Mouse (Mus musculus) megakaryocyte-erythroid progenitor cell, adult 5-6 weeks (primary cell): ENCODE results near the gene Dennd2a. TPM values are rescaled to one million over a fixed set of nuclear protein-coding genes. Genes with fewer than 3 reads are reported as not detected.

Experiments used
- ATAC-seq: replicated peaks from 2 replicates; pipeline ENCODE4 v1.8.0; 2016; ENCODE audit warnings: mild to moderate bottlenecking, inconsistent platforms; ENCODE audit not compliant: severe bottlenecking, poor library complexity, low FRiP score, low TSS enrichment
- total RNA-seq, 2 experiments: library from RNA; stranded (forward) in 1 of 2; stranded (reverse) in 1 of 2; fragments of 200-1000, 215-1000 nt in 1 of 2; fragments of >200 nt in 1 of 2; fragmentation: Nextera tagmentation in 1 of 2; gene quantifications; 2 replicates each; pipeline ENCODE4 v1.2.3; 2014 to 2017

Dennd2a gene
- total RNA-seq, 2 experiments from 2014 or later, result not detected

DNA sequence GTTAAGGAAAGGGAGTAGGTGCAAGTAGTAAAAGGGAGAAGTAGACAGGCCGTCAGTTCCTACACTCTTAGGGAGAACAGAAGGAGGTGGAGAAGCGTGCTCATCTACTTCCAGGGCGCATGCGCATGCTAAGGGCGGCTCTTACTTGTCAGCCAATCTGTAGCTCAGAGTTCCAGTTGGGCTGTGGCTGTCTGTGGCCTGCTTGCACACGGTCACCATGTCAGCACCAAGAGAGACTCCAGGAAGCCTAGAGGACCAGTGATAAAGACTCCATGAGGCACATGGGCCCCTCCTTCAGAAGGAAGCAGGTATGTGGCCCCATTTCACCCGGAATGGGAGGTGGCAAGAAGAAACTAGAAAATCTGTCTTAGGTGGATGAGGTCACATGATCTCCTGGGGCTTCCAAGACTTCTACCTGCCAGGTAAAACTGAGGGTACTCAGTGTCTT lies 30.3 kb downstream of the Dennd2a start:
- ATAC-seq, result no peak

DNA sequence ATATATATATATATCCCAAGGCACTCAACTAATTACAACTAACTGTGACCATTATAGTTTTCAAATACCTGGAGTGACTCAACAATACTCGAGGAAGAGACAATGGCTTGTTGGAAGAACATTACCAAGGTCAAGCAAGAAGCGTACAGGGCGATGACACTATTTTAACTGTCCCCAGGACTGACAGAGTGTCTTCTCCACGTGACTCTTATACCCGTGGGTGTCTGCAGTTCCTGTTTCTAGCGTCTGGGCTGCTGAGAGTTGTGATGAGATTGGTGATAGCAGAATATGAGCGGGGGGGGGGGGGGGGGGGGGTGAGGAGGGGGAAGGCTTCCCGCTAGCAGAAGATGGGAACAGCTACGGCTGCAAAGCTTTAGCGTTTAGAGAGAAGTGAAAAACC lies 30.9 kb downstream of the Dennd2a start:
- no peak for ATAC-seq

DNA sequence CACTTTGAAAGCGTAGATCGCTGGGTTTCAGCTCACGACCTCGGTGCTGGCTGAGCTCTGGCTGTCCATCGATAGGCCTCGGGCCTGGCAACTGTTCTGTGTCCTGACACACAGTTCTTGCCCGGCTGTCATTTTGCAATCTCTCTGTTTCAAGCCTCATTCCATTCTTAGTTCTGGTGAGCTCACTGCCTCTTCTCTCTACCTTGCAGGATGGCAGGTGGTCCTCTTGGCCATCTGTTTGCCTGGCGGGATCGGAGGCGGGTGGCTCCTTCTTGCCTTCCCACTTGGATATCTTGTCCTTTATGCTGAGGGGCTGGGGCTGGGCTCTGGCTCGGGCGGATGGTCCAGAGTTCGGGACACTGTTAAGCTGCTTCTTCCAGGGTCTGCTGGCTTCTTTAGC lies 34.5 kb downstream of the Dennd2a start:
- no peak for ATAC-seq

GRCm38 (mm10) chr6:39522425-39522824 lies 35.2 kb downstream of the Dennd2a start:
- ATAC-seq, result no peak

- ATAC-seq, result peak; percentile 59; the same call in 1 of the 2 replicates
Observed at GRCm38 (mm10) chr6:39515739-39516131, 41.9 kb downstream of the Dennd2a start.

- ATAC-seq, result peak; percentile 57
Observed at GRCm38 (mm10) chr6:39515040-39515738, 42.5 kb downstream of the Dennd2a start.

- ATAC-seq, result no peak
Observed at GRCm38 (mm10) chr6:39503476-39503875, 54.2 kb downstream of the Dennd2a start.

DNA sequence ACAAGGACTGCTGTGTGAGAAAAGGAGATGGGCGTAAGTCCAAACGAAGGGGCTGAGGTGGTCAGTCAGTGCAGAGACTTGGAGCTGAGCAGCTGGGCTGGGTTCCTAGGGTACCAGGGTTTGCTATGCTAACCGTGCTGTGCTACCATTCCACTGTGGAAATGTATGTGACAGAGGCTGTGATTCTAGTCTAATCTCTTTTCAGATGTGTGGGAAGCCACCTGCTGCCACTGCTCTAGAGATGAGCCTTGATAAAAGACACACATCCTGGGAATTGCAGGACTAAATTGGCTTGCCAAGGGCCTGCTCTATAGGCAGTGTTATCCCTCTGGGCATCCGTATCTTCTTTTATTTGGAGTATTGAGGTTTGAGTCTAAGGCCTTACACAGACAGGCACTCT lies 60.5 kb downstream of the Dennd2a start:
- no peak for ATAC-seq

GRCm38 (mm10) chr6:39493129-39493714 lies 64.4 kb downstream of the Dennd2a start:
- ATAC-seq, result no peak

DNA sequence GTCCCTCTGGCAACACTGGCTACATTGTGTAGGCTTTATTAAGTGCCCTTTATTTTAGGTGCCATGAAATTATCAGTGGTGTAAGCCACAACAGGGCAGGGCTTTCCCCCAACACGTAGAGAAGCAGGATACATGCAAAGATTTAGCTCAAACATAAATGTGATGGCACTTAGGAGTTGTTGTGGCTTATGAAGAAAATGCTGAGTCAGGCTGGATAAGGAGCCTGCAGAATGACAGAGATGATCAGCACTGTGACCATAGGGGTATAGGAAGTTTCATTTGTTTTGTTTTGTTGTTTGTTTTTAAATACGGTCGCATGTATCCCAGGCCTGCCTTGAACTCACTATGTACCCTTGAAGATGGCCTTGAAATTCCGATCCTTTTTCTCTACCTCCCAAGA lies 65.5 kb downstream of the Dennd2a start:
- ATAC-seq, result no peak

- no peak for ATAC-seq
Observed at GRCm38 (mm10) chr6:39491203-39491602, 66.5 kb downstream of the Dennd2a start.

DNA sequence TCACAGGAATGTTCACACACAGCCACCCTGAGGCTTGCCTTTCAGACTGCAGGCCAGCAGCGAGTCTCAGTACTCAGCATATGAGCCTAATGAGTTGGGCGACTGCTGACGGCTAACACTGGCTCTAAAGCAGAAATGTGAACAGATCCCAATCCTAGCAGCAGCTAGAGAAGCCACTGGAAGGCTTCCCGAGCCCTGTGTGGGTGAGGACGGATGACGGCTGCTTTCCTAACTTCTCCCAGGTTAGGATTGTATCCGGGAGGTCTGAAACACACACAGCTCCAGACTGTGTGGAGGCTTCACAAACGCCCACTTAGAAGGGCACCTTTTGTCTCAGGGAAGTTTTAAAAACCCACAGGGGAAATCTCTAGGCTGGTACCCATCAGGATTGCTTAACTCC lies 69.4 kb downstream of the Dennd2a start:
- no peak for ATAC-seq

- no peak for ATAC-seq
Observed at GRCm38 (mm10) chr6:39483656-39484055, 74.0 kb downstream of the Dennd2a start.

DNA sequence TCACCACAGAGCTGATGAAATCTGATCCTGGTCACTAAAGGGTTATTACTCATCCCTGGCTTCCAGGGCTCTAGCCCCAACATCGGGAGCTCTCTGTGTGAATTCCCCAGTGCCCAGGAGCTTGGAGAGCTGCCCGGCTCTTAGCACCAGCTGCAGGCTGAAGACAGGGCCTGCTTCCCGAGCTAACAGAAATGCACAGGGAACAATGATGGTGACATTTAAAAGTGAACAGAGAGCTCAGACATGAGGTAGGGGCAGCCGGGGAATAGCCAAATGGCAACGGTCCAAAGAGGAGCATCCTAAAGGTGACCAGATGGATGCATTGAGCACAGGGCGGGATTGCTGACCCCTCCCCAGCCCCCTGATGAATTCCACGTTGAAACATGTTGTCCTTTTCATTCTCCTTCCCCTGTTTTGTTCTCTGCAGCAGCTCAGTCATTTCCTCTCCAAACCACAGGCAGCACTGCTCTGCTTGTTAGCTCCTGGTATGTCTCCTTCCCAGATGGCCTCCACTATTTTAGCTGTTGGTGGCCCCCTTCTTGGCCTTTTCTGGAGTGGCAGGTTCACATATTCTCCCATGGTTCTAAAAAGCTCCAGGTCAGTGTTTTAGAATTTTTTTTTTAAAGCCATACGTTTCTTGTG lies 79.0 kb downstream of the Dennd2a start:
- no peak for ATAC-seq

DNA sequence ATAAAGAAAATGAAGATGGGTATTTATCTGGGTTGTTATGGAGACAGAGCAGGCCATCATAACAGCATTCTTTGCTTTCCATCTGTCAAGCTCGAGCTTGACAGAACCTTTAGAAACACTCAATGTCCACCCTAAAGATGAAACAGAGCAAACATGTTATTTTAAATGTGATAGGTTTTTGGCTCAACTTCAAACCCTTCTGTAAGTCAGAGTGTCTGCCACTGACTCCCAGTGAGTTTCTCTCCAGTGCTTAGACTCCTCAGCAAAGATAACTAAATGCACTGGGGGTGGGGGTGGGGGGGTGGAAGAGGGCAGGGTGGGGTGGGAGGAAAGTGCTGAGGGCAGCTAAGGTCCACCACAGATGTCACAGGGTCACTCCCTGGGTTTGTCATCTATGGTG lies 81.0 kb downstream of the Dennd2a start:
- no peak for ATAC-seq

GRCm38 (mm10) chr6:39474424-39474823 lies 83.2 kb downstream of the Dennd2a start:
- ATAC-seq, result no peak

DNA sequence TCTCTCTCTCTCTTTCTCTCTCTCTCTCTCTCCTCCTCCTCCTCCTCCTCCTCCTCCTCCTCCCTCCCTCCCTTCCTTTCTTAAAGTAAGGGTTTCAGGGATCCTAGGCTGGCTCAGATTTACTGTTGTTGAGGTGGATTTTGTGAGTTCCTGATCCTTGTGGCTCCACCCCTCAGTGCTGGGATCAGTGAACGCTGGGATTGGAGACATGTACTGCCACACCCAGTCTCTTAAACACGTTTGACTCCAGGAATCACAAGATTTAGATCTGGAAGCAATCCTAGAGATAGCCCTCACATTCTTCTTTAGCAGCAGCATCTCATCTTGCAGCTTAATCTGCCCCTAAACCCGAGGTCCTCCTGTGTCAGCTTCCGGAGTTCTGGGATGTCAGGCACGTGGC lies 84.8 kb downstream of the Dennd2a start:
- no peak for ATAC-seq

GRCm38 (mm10) chr6:39472271-39472670 lies 85.4 kb downstream of the Dennd2a start:
- ATAC-seq, result no peak

- ATAC-seq, result no peak
Observed at GRCm38 (mm10) chr6:39470076-39470475, 87.6 kb downstream of the Dennd2a start.

DNA sequence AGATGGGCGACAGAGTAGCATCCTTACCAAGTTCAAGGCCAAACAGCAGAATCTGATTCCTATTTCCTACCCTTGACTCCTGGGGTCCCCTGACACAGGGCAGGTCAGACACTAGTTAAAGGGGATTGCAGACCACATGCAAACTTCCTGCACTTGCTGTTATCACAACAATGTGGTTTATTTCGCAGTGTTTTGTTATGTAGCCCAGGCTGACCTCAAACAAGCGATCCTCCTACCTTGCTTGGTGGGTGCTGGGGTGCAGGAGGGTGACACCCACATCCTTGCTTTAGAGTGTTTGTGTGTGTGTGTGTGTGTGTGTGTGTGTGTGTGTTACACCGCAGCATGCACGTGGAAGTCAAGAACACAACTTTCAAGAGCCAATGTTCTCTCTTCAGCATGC lies 88.2 kb downstream of the Dennd2a start:
- ATAC-seq, result no peak
